Comparison of ENCODE assay signal across 8 mouse cellular contexts in genomic region chr13:100832741-100833639, GRCm38 (mm10). TPM values are rescaled to one million over a fixed set of nuclear protein-coding genes. Genes with fewer than 3 reads are reported as not detected.
DNase-seq lines count a peak whose midpoint lies in the region; ATAC-seq lines count a peak whose summit lies in the region.

Slc30a5 (minus strand) TSS chr13:100833427.

- ATAC-seq in inflammation-experienced regulatory T-cells, adult 6 months: peak; percentile 96
- ATAC-seq in megakaryocyte-erythroid progenitor cell, adult 5-6 weeks (replicated peaks; ENCODE audit: low FRiP score, low TSS enrichment, poor library complexity, severe bottlenecking): peak; percentile 96

- intact Hi-C loops in gastrocnemius, postnatal 14 days (cut with DNase I; ENCODE audit: low total_unique reads): no loop called here
- intact Hi-C loops in left cerebral cortex, postnatal 10 days (cut with DNase I): no loop called here

- DNase-seq in adrenal gland, adult (ENCODE audit: inconsistent age in 2 of 2, low spot score in 1 of 2): peak; percentile 100
- DNase-seq in embryo, embryonic 10.5 days (ENCODE audit: low spot score): peak; percentile 100
- DNase-seq in gastrocnemius, postnatal 14 days: peak; percentile 100
- DNase-seq in left cerebral cortex, postnatal 10 days (ENCODE audit: extremely low spot score in 1 of 2, low spot score in 2 of 2): peak; percentile 98 to 99
- peak; percentile 98 for DNase-seq in right cerebral cortex, postnatal 25 days
- DNase-seq in urinary bladder, postnatal 4 days (ENCODE audit: low spot score in 2 of 2): peak; percentile 98 to 99

RNA-seq across cellular contexts. Expression of gene Slc30a5, which starts in this region (rescaled TPM):
- total RNA-seq in gastrocnemius, postnatal 14 days (2021): 10 to 100 TPM; 14.9 to 15.6 TPM
- polyA plus RNA-seq in inflammation-experienced regulatory T-cells, adult 6 months (2017; shearing (Covaris generic)): 10 to 100 TPM; 11.5 to 15.0 (median 12.7) TPM
- total RNA-seq in left cerebral cortex, postnatal 10 days (2021): 10 to 100 TPM; 40.1 to 42.8 TPM
- 48.1 and 53.9 TPM in 2 replicates for total RNA-seq in megakaryocyte-erythroid progenitor cell, adult 5-6 weeks (2014; fragmentation: Nextera tagmentation)
- total RNA-seq in megakaryocyte-erythroid progenitor cell, adult 5-6 weeks (2017): 83.5 and 95.2 TPM in 2 replicates

Comparison
In these comparisons a context has a peak if more than half of its experiments do, and no peak if none do; other contexts are left out.
1. Peak in every context shown above with its lines: DNase-seq and ATAC-seq.